Mouse (Mus musculus) hematopoietic stem cell, adult 5-6 weeks (primary cell): ENCODE data around the gene Palm3. TPM values are rescaled to one million over a fixed set of nuclear protein-coding genes. Genes with fewer than 3 reads are reported as not detected.

Source experiments
- ATAC-seq, 2 experiments: fragments of 125-278 bp in 1 of 2; replicated peaks in 1 of 2; 2 replicates each; pipeline ENCODE4 v1.8.0; 2016 to 2017; ENCODE audit warnings: inconsistent platforms in 2 of 2, mild to moderate bottlenecking in 2 of 2, moderate number of reproducible peaks in 2 of 2, low read depth in 1 of 2, moderate TSS enrichment in 1 of 2; ENCODE audit not compliant: low FRiP score in 2 of 2, poor library complexity in 2 of 2, severe bottlenecking in 2 of 2, insufficient read depth in 1 of 2, low TSS enrichment in 1 of 2
- total RNA-seq: library from RNA; stranded (forward); fragments of 172-1452, 232-1000 nt; gene quantifications from 2 replicates; pipeline ENCODE4 v1.2.3, GENCODE M21; 2017

Gene Palm3
- total RNA-seq, 1 experiment from 2014 or later: not detected

- peak in 1 of 2 experiments; percentile 43; a peak in 1 of 4 replicates for ATAC-seq
Observed at GRCm38 (mm10) chr8:84010625-84011611, 10.4 kb upstream of the Palm3 start.

GRCm38 (mm10) chr8:84011705-84012498, 9.4 kb upstream of the Palm3 start, which contains the start of gene 2210011C24Rik:
2210011C24Rik (minus strand) TSS chr8:84012171.
- ATAC-seq: peak; percentile 21 to 39; a peak in 3 of 4 replicates

- ATAC-seq: no peak
Observed at GRCm38 (mm10) chr8:84012499-84013165, 8.6 kb upstream of the Palm3 start.

- ATAC-seq: no peak
Observed at GRCm38 (mm10) chr8:84015833-84016232, 5.4 kb upstream of the Palm3 start.

GRCm38 (mm10) chr8:84019738-84020137, 1.5 kb upstream of the Palm3 start:
- ATAC-seq: no peak

GRCm38 (mm10) chr8:84021569-84021968, 298 bp downstream of the Palm3 start:
- no peak for ATAC-seq

- no peak for ATAC-seq
Observed at GRCm38 (mm10) chr8:84023085-84023484, 1.8 kb downstream of the Palm3 start.

GRCm38 (mm10) chr8:84023631-84024030, 2.4 kb downstream of the Palm3 start:
- ATAC-seq: no peak

- 0 out of 4 replicates have a peak, but pooled peaks of 1 of the 2 experiments have one; percentile 37 for ATAC-seq
Observed at GRCm38 (mm10) chr8:84024171-84024570, 2.9 kb downstream of the Palm3 start.

- peak; percentile 28 to 44; a peak in 3 of 4 replicates for ATAC-seq
Observed at GRCm38 (mm10) chr8:84025863-84026262, 4.6 kb downstream of the Palm3 start.

- ATAC-seq: peak; percentile 29 to 54; a peak in 3 of 4 replicates
Observed at GRCm38 (mm10) chr8:84027449-84027848, 6.2 kb downstream of the Palm3 start.

- no peak for ATAC-seq
Observed at GRCm38 (mm10) chr8:84029272-84029671, 8.0 kb downstream of the Palm3 start.

GRCm38 (mm10) chr8:84032777-84033176, 11.5 kb downstream of the Palm3 start:
- ATAC-seq: no peak

GRCm38 (mm10) chr8:84038015-84038414, 16.7 kb downstream of the Palm3 start:
- ATAC-seq: no peak

GRCm38 (mm10) chr8:84039050-84039449, 17.8 kb downstream of the Palm3 start:
- ATAC-seq: peak; percentile 47 to 56; a peak in 3 of 4 replicates

GRCm38 (mm10) chr8:84042066-84042947, 21.0 kb downstream of the Palm3 start, which contains the start of gene Il27ra:
Il27ra (minus strand) TSS chr8:84042589.
- peak; percentile 67 to 71 for ATAC-seq
